Mouse (Mus musculus) neural tube, embryonic 10.5 days (tissue): ENCODE measurements around the gene Nek2.

Source experiments
- DNase-seq: peaks from one replicate; pipeline ENCODE4 v3.0.0-alpha.2; 2017; ENCODE audit warnings: low spot score; ENCODE audit errors: extremely low spot score

Nek2 gene

DNA sequence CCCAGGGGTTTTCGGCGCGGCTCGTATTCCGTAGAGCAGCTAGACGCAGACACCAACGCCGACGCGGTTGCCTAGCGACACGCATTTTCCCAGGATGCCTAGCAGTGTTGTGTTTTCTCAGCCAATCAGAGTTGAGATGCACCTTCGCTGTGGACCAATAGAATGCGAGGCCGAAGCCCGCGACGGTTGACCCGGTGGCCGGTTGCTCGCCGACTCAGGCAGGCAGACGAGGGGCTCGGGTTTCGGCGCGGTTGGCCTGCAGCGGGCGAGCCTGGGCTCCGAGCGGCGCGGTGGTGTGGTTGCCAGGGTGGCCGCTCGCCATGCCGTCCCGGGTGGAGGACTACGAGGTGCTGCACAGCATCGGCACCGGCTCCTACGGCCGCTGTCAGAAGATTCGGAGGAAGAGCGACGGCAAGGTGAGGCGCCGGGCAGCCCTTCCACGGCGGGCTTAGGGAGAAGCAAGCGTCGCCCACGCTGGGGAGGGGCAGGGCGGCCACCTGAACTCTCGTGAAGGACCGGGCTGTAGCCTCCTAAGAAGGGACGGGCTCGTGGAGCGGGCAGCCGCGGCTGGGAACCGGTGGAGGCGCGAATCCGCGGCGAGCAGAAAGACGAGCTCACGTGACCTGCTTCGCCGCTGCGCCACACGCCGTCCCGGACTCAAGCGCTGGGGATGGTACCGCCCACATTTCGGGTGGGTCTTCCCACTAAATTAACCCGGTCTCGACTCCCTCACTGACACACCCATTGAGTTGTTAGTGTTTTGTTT is at the start of gene Nek2:
TSS of gene Nek2 (plus strand) at position 119 of the 766 bp plus-strand sequence.
- peak; percentile 99 for DNase-seq

DNA sequence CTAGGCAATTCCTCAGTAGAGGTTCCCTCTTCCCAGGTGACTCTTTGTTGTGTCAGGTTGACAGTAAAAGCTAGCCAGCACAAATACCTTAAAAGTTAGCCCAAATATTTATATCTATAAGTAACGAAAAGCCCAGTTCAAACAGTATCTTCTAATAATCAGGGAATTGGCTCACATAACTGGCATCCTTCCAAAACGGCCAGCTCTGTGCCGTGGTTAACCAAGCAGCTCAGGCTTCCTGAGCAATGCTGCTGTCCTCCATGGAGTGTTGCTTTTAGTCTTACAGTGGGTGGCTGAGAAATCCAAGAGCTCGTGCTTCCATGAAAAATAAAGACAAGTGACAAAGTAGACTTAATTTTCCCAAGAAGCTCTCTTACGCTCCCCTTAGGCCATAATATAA is 47.1 kb upstream of the Nek2 start:
- no peak for DNase-seq

DNA sequence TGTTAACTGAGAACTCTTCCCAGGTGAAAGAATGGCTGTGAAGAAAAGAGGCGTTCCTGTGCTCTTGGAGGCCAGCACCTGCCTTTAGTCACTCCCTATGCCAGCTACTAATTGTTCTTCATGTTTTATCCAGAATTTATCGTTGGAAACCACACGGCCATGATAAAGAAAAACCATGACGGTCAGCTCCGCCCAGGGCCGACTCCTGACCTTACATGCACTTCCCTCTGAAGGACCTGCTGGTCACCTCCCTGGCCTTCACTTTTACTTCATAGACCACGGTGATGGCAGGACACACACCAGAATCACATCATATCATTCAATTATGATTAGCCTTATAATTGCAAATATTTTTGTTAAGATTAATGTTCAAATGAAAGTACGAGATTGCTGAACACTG is 46.1 kb upstream of the Nek2 start:
- DNase-seq = no peak

DNA sequence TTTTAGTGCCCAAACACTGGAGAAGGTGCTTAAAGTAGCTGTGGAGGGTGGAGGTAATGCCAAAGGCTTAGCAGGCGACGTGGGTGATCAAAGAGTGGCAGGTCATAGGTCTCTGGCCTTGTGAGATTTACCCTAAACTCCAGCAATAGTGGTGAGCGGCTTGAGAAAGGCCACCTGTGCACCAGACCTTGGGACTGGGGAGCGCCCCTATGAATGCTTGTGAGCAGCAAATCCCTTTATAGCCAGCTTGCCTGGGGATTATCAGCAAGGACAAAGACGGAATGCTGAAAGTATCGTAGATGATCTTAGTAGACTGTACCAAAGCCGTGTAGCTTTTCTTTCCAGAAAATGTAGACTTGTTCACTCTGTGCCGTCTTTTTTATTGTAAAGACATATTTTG is 43.7 kb upstream of the Nek2 start:
- DNase-seq = no peak

DNA sequence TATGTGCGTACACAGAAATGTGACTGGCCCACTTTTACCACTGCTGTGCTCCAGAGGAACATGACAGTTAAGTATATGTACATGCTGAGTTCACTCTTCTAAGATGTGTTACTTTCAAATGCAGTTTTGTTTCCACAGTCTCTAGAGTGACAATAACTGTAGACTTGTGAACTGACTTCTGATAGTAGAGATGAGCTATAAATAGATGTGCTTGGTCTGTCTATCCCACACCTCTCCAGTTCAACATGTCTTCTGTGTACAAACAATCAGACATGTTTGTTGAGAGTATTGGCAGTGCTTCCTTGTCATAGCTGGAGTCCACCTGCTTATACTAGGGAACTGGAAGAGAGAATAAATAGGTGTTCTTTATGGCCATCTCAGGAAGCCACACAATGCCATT is 40.8 kb upstream of the Nek2 start:
- no peak for DNase-seq

DNA sequence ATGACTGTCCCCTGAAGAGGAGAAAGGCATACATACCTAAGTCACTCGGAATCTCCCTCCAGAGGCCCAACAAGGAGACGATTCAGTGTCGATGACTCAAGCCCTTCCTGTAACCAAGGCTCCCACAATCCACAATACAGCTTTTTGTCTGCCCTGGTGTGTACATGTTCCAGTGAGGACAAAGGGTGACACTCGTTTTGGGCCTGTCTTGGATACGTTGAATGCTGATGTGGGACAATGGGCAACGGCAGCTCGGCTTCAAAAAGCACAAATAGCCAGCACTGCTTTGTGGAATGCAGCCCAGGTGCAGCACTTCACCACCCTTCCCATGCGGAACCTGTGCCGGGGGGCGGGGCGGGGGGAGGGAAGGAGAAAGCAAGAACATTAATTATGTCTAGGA is 36.1 kb upstream of the Nek2 start:
- DNase-seq = no peak

DNA sequence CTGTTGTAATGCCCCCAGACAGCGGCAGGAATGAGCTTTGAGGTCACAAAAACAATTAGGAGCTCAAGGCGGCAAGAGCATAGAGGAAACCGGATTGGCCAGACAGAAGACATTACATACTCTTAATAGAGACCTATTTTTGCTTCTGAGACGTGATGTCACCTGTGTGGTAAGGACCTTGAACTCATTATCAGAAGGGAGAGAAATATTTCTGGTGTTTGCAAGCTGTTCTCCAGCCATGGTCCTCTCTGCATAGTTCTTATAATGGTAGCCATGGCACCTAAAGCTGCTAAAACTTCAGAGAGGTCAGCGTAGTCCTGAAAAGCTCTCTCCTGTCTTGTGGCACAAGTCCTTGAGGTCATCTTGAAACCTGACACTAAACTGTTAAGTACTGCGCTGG is 35.0 kb upstream of the Nek2 start:
- DNase-seq = no peak

DNA sequence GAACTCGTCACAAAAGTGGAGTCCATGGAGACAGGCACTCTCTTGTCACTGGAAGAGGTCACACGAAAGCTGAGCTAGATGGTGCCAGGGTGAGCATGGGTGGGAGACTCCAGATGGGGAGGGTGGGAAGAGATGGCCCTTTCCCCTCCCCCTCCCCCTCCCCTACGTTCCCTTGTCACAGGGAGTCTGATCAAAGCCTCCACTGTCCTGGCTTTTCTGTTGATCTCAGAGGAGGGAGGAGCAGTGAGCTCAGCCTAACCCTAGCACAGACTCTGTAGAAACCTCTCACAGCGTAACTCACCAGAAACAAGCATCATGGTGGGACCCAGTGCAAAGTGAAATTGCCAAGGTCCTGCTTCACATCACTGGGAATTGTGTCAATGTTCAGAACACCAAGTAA is 33.9 kb upstream of the Nek2 start:
- DNase-seq = no peak

DNA sequence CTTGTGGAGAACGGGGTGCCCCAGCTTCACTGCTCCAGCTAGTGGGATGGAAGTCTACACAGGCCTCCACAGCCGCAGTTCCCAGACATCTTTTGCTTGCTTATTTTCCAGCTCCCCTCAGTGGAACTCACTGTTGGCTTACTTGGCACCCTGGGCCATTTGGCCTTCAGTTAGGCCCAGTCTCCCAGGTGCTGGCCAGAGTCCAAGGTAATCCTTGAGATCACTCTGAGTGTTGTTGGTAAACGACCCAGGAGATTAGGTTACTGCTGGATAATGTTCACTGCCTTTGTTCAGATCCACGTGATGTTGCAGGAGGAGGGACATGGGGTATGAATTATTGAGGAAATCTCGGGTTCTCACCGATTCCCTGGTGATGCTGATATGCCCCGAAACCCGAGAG is 28.3 kb upstream of the Nek2 start:
- no peak for DNase-seq

DNA sequence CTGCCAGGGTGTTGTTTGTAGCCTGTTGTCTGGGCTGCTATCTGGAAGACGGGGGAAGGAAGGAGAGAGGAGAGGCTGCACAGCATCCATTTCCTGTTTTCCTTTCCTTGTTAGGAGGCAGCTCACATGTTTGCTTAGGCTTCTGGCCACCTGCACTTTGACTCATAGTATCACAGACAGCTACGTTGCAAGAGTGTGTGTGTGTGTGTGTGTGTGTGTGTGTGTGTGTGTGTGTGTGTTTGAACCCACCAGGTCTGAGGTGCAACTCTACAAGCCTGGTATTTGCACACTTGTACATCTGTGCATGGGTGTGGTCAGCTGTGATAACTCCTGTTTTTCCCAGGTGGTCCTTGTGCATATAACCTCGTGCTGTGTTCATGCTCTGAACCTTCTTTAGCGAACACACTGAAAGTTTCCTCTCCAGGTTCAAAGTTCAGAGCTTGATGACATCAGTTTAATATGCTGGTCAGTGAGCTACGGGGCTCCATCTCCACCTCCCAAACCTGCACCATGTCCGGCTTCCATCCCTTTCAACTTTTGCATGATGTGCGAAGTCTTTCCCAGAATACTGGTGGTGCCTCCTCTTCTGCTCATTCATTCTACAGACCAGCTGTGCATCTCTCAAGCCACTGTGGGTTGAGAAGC is 27.2 kb upstream of the Nek2 start:
- DNase-seq = no peak

DNA sequence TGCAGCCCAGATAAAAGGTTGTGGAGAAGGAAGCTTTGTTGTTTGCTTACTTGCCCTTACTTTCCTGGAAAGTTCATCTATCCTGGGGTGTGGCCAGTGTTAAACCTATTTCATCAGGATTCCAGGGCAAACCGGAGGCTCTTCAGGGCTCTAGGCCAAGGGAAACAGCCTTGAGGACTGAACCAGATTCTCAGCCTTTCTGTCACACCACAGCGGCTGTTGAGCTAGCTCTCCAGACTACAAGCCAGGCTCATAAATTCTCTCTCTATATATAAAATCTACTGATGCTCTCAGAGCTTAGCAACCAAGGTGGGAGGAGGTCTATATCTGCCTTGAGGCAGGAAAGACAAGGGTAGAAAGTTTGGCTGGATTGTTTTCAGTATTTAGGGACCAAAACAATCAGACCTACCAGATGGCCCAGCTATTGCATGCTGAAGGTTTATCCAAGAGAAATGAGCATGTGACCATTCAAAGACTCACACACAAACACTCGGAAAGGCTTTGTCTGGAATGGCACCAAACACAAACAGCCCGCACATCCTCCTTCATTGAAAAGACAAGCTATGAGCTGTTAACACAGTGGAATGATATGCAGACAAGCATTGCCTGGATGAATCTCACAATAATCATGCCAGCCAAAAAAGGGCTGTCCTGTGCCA is 24.9 kb upstream of the Nek2 start:
- DNase-seq = no peak

DNA sequence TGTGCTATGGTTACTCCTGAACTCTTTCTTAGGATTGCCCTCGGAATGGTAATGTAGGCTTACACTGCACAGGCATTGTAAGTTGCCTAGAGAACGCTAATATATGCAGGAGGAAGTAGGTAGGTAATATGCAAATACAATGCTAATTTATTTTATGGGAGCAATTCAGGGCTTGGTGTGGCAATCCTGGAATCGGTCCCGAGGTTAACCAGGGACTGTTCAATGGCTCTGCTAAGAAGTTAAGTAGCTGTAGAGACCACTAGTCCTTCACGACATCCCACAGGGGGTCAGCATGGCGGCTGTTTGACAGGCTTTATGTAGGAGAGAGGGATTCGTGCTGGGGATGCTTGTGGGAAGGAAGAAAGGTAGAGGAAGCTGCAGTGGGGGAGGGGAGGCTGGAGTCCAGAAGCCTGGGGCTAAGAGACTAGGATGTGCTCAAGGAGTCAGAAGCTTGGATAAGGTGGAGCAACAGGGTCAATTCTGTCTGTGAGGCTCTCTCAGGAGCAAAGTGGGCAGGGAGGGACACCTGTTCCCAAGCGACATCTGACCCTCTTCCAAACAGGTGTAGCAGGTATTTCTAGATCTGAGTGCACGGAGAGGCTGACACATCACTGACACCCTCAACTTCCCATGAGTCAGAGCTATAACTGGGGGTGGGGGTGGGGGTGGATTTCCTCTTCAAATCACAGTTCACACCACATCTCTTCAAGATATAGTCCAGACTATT is 19.0 kb upstream of the Nek2 start:
- no peak for DNase-seq

DNA sequence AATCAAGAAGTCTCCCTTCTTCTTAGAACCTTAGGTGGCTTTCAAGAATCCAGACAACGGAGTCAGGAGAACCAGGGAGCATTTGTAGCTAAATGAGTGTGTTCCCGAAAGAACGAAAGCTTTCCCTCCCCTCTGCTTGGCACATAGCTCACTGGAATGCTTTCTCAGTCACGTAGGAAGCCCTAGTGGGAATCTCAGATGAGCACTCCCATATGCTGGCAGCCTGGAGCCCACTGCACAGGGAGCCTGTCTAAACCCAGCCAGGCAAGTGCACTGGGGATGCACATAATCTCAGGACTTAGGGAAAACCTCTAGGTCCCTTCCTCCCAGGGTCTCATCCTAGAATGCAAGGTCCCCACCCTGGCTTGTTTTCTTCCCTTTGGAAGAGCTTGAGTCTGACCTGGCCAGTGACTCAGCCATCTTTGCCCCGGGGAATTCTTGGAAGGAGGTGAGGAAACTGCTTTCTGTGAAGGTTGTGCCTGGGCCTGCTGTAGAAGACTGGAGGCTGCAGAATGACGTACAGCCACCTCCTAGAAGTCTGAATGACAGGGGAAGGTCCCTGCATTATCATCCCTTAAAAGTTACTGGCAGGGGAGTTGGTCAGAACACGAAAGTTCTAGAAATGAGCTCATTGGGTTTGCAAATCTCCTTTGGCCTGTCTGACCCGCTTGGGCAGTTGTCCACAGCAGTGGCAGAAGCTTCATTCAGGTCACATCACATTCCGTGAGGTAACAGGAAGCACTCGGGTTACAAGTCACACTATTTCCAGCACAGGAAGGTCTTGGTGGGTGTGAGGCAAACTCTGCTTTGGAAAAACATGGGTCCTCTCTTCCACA is 18.2 kb upstream of the Nek2 start:
- no peak for DNase-seq

DNA sequence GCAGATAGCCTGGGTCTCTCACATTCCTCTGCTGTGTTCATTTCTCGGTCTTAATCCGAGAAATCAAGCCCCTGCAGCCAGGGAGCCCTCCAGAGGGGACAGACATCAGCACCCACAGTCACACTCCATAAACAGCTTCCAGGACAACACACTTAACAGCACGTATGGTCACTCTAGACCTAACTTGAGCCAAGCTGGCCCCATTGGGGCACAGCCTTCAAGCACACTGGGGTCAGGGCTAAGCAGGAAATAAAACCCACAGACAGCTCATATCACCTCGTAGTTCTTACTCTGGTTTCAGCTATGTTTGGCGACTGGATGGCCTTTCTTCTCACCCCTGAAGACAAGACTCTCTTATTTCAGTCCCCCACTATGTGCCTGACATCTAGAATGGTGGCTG is 16.5 kb upstream of the Nek2 start:
- DNase-seq = no peak

DNA sequence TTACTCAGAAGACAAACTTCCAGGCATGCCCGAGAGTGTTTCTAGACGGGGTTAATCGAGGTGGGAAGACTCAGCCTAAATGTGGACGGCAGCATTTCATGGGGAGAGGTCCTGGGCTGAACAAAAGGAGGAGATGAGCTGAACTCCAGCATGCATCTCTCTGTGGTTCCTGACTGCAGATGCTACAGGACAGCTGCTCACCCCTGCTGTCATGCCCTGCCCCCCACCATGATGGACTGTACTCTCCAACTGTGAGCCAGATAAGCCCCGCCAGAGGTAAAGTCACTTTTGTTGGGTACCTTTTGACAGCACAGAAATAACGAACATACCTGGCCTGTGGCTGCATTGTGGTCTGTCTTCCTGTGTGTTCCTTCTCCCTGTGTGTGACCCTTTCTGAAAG is 15.5 kb upstream of the Nek2 start:
- no peak for DNase-seq

DNA sequence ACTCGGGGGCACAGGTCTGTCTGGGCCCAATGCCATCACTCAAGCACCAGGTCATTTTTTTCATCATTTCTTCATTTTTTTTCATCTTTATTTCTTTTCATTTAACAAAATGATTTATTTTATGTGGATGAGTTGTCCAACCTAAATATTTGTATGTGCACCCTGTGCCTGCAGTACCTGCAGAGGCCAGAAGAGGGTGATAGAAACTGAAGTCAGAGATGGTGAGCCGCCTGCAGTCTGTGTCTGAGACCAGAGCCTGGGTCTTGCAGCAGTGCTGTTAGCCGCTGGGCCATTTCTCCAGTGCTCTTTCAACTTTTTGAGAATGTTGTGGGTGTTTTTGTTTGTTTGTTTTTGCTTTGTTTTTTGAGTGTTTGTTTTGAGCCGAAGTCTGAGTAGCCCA is 14.5 kb upstream of the Nek2 start:
- no peak for DNase-seq

DNA sequence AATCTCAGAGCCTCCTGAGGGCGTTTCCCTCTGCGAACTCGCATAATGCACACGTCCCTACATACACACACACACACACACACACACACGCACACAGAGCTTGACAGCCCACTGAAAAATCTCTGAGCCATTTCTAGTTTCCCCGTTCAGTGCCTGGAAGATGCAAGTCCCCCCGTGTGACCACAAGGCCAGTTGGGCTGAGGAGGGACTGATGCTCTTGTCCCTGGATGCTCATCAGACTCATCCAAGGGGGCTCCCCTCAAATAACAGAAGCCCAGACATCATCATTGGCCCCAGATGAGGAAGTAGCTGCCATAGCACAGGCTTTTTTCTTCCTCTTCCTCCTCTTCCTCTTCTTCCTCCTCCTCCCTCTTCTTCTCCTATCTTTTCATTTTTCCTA is 13.3 kb upstream of the Nek2 start:
- no peak for DNase-seq

DNA sequence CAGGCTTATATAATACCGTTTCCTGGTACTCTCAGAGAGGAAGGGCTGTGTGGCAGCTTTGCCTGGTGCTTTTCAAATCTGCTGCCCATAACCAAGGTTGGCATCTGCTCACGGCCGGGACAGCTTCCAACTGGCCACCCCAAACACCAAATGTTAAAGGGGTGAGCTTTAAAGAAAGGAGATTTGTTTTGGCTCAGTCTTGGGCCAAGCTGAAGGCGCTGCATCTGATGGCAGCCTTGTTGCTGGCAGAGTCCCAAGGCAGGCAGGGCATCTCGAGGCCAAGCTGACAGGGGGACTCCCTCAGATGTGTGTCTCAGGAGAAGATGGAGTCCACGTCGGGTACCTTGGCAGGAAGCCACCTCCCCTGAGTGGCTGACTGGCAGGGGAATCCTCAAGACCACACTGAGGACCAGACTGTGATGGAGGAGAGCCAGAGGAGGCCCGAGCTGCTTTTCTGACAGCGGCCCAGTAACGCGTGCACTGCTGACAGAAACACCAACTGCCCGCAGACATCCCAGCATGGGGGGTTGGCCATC is 12.5 kb upstream of the Nek2 start:
- no peak for DNase-seq

DNA sequence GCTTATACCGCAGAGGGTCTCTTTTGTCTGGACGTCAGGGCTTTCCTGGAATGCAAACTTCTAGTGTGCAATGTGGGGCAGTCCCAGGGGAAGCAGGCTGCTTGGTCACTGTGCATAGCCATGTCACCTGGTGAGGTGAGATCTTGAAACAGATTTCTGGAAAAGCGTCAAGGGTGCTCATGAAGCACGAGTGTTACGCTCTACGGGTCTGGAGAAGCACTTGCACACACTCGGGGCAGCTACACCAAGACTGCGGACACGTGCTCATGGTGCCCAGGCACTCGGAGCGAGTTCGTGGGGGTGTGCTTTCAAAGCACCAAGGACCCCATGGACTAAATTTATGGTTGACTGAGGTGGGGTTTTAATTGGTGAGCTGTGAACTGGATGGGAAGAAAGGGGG is 9.5 kb upstream of the Nek2 start:
- no peak for DNase-seq

DNA sequence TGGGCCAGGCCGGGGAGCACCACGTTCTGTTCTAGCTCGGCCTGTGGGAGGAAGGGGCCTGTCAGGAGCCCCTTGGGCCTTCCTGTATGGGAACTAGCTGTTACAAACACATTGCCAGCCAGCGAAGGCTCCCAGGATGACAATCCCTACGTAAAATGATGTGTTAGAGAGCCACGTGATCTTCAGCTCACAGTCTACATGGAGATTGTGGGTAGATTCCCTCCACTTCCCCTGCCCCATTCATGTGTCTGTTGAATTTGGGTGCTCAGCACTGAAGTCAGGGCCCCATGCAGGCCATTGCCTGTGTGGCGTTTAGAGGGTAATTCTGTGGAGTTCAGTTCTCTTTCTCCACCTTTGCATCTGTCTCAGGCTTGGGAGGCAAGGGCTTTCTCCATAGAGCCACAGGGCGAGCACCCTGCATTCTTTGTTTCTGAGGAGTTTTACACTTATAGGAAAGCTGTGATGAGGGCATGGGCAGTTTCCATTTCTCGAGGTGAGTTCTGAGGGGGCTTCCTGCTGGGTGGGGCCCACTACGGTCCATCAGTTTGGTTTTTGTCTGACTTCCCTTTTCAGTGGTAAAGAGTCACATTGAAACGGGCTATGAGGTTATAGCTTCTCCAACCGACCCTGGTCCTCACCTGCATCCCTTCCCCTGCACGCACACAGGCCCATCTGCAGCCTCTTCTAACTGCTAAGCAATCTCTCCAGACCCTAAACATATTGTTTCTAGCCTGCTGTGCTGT is 8.1 kb upstream of the Nek2 start:
- DNase-seq = no peak
